8 mouse cellular contexts compared by ENCODE assay signal in the genomic region with DNA sequence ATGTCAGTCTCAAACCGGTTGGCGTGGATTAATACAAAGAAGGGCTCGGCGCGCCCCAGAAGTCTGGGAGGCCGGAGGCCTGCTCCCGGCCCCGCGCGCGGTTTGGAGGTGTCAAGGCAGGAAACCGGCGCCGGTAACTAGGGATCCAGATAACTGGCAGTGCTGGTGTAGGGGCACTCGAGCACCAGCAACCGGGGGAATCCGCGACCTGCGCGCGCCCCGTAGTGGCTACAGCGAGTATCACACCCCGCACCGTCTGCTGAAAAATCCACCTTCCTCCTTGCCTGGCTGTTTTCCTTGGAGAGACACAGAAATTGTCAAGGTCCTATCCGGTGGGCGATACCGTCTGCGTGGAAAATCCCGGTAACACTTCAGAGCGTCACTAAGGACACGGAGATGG. TPM values are rescaled to one million over a fixed set of nuclear protein-coding genes. Genes with fewer than 3 reads are reported as not detected.
DNase-seq lines count a peak whose midpoint lies in the region; ATAC-seq and TF ChIP-seq lines count a peak whose summit lies in the region.

No protein-coding gene starts in this region.

- peaks cover 20% of the 10 kb centered on the region for H3K4me1 ChIP-seq in embryonic facial prominence, embryonic 14.5 days (ENCODE audit: control insufficient read depth, insufficient read depth, low read length)
- H3K4me1 ChIP-seq in heart, embryonic 11.5 days (ENCODE audit: control insufficient read depth, insufficient read depth, low read length): peaks cover 44% of the 10 kb centered on the region
- peaks cover 24% of the 10 kb centered on the region for H3K4me1 ChIP-seq in kidney, embryonic 14.5 days (ENCODE audit: control insufficient read depth, insufficient read depth, low read length)
- H3K4me1 ChIP-seq in limb, embryonic 14.5 days (ENCODE audit: control insufficient read depth, insufficient read depth, low read length): peaks cover 21% of the 10 kb centered on the region
- peaks cover 31% of the 10 kb centered on the region for H3K4me1 ChIP-seq in midbrain, embryonic 16.5 days (ENCODE audit: control insufficient read depth, insufficient read depth, low read length)

- no peak overlapping the region for H3K9ac ChIP-seq in embryonic facial prominence, embryonic 14.5 days (ENCODE audit: low read depth, low read length)
- H3K9ac ChIP-seq in heart, embryonic 11.5 days (ENCODE audit: low read depth, low read length): no peak overlapping the region
- H3K9ac ChIP-seq in kidney, embryonic 14.5 days (ENCODE audit: low read depth, low read length): no peak overlapping the region
- H3K9ac ChIP-seq in limb, embryonic 14.5 days (ENCODE audit: low read depth, low read length, severe bottlenecking): no peak overlapping the region
- H3K9ac ChIP-seq in midbrain, embryonic 16.5 days (ENCODE audit: low read depth, low read length): peak overlapping the region; percentile 47; the same call in 1 of the 2 replicates

- H3K4me3 ChIP-seq in embryonic facial prominence, embryonic 14.5 days (ENCODE audit: low read depth, low read length): peak overlapping the region; percentile 20; the same call in 1 of the 2 replicates
- no peak overlapping the region for H3K4me3 ChIP-seq in heart, embryonic 11.5 days (ENCODE audit: low read depth, low read length)
- H3K4me3 ChIP-seq in kidney, embryonic 14.5 days (ENCODE audit: low read length): peak overlapping the region; percentile 14
- H3K4me3 ChIP-seq in limb, embryonic 14.5 days (replicated peaks; ENCODE audit: low read length): 0 out of 2 replicates have a peak overlapping the region, but pooled peaks have one; percentile 7
- no peak overlapping the region for H3K4me3 ChIP-seq in midbrain, embryonic 16.5 days (ENCODE audit: low read depth, low read length)

- peaks cover 100% of the 10 kb centered on the region for H3K27me3 ChIP-seq in embryonic facial prominence, embryonic 14.5 days (replicated peaks; ENCODE audit: control insufficient read depth, insufficient read depth, low read length)
- H3K27me3 ChIP-seq in heart, embryonic 11.5 days (ENCODE audit: control insufficient read depth, insufficient read depth, low read length): peaks cover 99% of the 10 kb centered on the region
- H3K27me3 ChIP-seq in kidney, embryonic 14.5 days (ENCODE audit: control insufficient read depth, insufficient read depth, low read length): peaks cover 99% of the 10 kb centered on the region
- peaks cover 97% of the 10 kb centered on the region for H3K27me3 ChIP-seq in limb, embryonic 14.5 days (ENCODE audit: control insufficient read depth, insufficient read depth, low read length)
- H3K27me3 ChIP-seq in midbrain, embryonic 16.5 days (ENCODE audit: control insufficient read depth, insufficient read depth, low read depth, low read length): peaks cover 85% of the 10 kb centered on the region

- no peaks in the 10 kb centered on the region for H3K9me3 ChIP-seq in embryonic facial prominence, embryonic 14.5 days (ENCODE audit: control insufficient read depth, low read length)
- H3K9me3 ChIP-seq in heart, embryonic 11.5 days (replicated peaks; ENCODE audit: control insufficient read depth, low read length): no peaks in the 10 kb centered on the region
- no peaks in the 10 kb centered on the region for H3K9me3 ChIP-seq in kidney, embryonic 14.5 days (ENCODE audit: control insufficient read depth, low read length)
- no peaks in the 10 kb centered on the region for H3K9me3 ChIP-seq in limb, embryonic 14.5 days (ENCODE audit: control insufficient read depth, low read length)
- H3K9me3 ChIP-seq in midbrain, embryonic 16.5 days (replicated peaks; ENCODE audit: control insufficient read depth, low read length, poor library complexity, severe bottlenecking): no peaks in the 10 kb centered on the region

- no peak overlapping the region for H3K27ac ChIP-seq in embryonic facial prominence, embryonic 14.5 days (replicated peaks; ENCODE audit: low read depth, low read length)
- H3K27ac ChIP-seq in heart, embryonic 11.5 days (ENCODE audit: low read depth, low read length): no peak overlapping the region
- H3K27ac ChIP-seq in kidney, embryonic 14.5 days (ENCODE audit: low read depth, low read length): no peak overlapping the region
- no peak overlapping the region for H3K27ac ChIP-seq in limb, embryonic 14.5 days (replicated peaks; ENCODE audit: low read depth, low read length)
- no peak overlapping the region for H3K27ac ChIP-seq in midbrain, embryonic 16.5 days (ENCODE audit: low read length)

- ATAC-seq in embryonic facial prominence, embryonic 14.5 days (ENCODE audit: low read depth): no peak
- no peak for ATAC-seq in heart, embryonic 11.5 days (replicated peaks; ENCODE audit: insufficient number of reproducible peaks, low FRiP score, low TSS enrichment)
- ATAC-seq in kidney, embryonic 14.5 days (ENCODE audit: low FRiP score, low TSS enrichment): no peak
- no peak for ATAC-seq in limb, embryonic 14.5 days (ENCODE audit: low FRiP score, low read depth)
- peak; percentile 22; the same call in 1 of the 2 replicates for ATAC-seq in midbrain, embryonic 16.5 days

- no peaks in the 10 kb centered on the region for H3K36me3 ChIP-seq in embryonic facial prominence, embryonic 14.5 days (ENCODE audit: control insufficient read depth, insufficient read depth, low read length)
- H3K36me3 ChIP-seq in heart, embryonic 11.5 days (ENCODE audit: control insufficient read depth, insufficient read depth, low read length): no peaks in the 10 kb centered on the region
- H3K36me3 ChIP-seq in kidney, embryonic 14.5 days (ENCODE audit: control insufficient read depth, insufficient read depth, low read length): no peaks in the 10 kb centered on the region
- no peaks in the 10 kb centered on the region for H3K36me3 ChIP-seq in limb, embryonic 14.5 days (ENCODE audit: control insufficient read depth, insufficient read depth, low read length)
- H3K36me3 ChIP-seq in midbrain, embryonic 16.5 days (ENCODE audit: control insufficient read depth, insufficient read depth, low read length): no peaks in the 10 kb centered on the region

- DNase-seq in A20 (ENCODE audit: low read depth, low spot score): peak; percentile 67
- peak; percentile 58 to 66 for DNase-seq in adrenal gland, postnatal 4 days (ENCODE audit: low spot score in 2 of 2)
- peak; percentile 67 for DNase-seq in embryonic facial prominence, embryonic 14.5 days (ENCODE audit: low spot score)
- DNase-seq in limb, embryonic 14.5 days (ENCODE audit: low spot score): peak; percentile 79
- peak; percentile 51 to 71 for DNase-seq in spleen, postnatal 14 days (ENCODE audit: low spot score in 2 of 2)

- WGBS in embryonic facial prominence, embryonic 14.5 days: under 1% methylated on average over 32 of the region's 32 CpGs
- WGBS in heart, embryonic 11.5 days (ENCODE audit: insufficient replicate concordance): under 1% methylated on average over 32 of the region's 32 CpGs
- under 1% methylated on average over 32 of the region's 32 CpGs for WGBS in kidney, embryonic 14.5 days
- WGBS in limb, embryonic 14.5 days: under 1% methylated on average over 32 of the region's 32 CpGs
- under 1% methylated on average over 32 of the region's 32 CpGs for WGBS in midbrain, embryonic 16.5 days

- no peak for TF ChIP-seq POLR2A in limb, embryonic 14.5 days (IDR thresholded peaks at IDR 0.05; ENCODE audit: borderline replicate concordance, extremely low read depth, insufficient read depth, insufficient read length)

- peak overlapping the region; percentile 45 for H3K4me2 ChIP-seq in embryonic facial prominence, embryonic 14.5 days (ENCODE audit: low read depth, low read length)
- peak overlapping the region; percentile 58 for H3K4me2 ChIP-seq in heart, embryonic 11.5 days
- no peak overlapping the region; the same call in 1 of the 2 replicates for H3K4me2 ChIP-seq in kidney, embryonic 14.5 days (replicated peaks; ENCODE audit: low read depth, low read length)
- H3K4me2 ChIP-seq in limb, embryonic 14.5 days (replicated peaks; ENCODE audit: low read depth, low read length, severe bottlenecking): peak overlapping the region; percentile 29
- H3K4me2 ChIP-seq in midbrain, embryonic 16.5 days (ENCODE audit: low read length): peak overlapping the region; percentile 48

RNA-seq across cellular contexts. Expression of gene Ddn, which starts 5.2 kb away (rescaled TPM):
- 1 to 10 TPM in 1 of 2 experiments, under 1 TPM in 1; 0.76 to 4.2 TPM for total RNA-seq in adrenal gland, postnatal 4 days (2021)
- polyA plus RNA-seq in embryonic facial prominence, embryonic 14.5 days (2014; fragmentation: Nextera tagmentation; extraction: Ambion mirVana): 0.07 TPM in 1 of 2 replicates, not detected in the other
- polyA plus RNA-seq in heart, embryonic 11.5 days (2014; fragmentation: Nextera tagmentation; extraction: Ambion mirVana): 0.11 and 0.25 TPM in 2 replicates
- polyA plus RNA-seq in kidney, embryonic 14.5 days (2014; fragmentation: Nextera tagmentation; extraction: Ambion mirVana): 1.4 TPM in 2 replicates
- 0.44 and 0.59 TPM in 2 replicates for polyA plus RNA-seq in limb, embryonic 14.5 days (2012; rRNA removed)
- polyA plus RNA-seq in limb, embryonic 14.5 days (2014; fragmentation: Nextera tagmentation; extraction: Ambion mirVana): 0.14 TPM in 1 of 2 replicates, not detected in the other
- polyA plus RNA-seq in midbrain, embryonic 16.5 days (2015; fragmentation: Nextera tagmentation; extraction: Ambion mirVana): 0.35 and 0.42 TPM in 2 replicates

RNA-seq across cellular contexts. Expression of gene Wnt1, which starts 14.4 kb away (rescaled TPM):
- total RNA-seq in adrenal gland, postnatal 4 days (2021): not detected
- 0.10 TPM in 1 of 2 replicates, not detected in the other for polyA plus RNA-seq in embryonic facial prominence, embryonic 14.5 days (2014; fragmentation: Nextera tagmentation; extraction: Ambion mirVana)
- not detected in 2 replicates for polyA plus RNA-seq in heart, embryonic 11.5 days (2014; fragmentation: Nextera tagmentation; extraction: Ambion mirVana)
- not detected in 2 replicates for polyA plus RNA-seq in kidney, embryonic 14.5 days (2014; fragmentation: Nextera tagmentation; extraction: Ambion mirVana)
- not detected in 2 replicates for polyA plus RNA-seq in limb, embryonic 14.5 days (2012; rRNA removed)
- 0.08 TPM in 1 of 2 replicates, not detected in the other for polyA plus RNA-seq in limb, embryonic 14.5 days (2014; fragmentation: Nextera tagmentation; extraction: Ambion mirVana)
- 1.2 and 1.3 TPM in 2 replicates for polyA plus RNA-seq in midbrain, embryonic 16.5 days (2015; fragmentation: Nextera tagmentation; extraction: Ambion mirVana)

RNA-seq across cellular contexts. Expression of gene Wnt10b, which starts 26.1 kb away (rescaled TPM):
- 1 to 10 TPM in 1 of 2 experiments, under 1 TPM in 1; 0.68 to 1.2 TPM for total RNA-seq in adrenal gland, postnatal 4 days (2021)
- 4.1 and 4.3 TPM in 2 replicates for polyA plus RNA-seq in embryonic facial prominence, embryonic 14.5 days (2014; fragmentation: Nextera tagmentation; extraction: Ambion mirVana)
- polyA plus RNA-seq in heart, embryonic 11.5 days (2014; fragmentation: Nextera tagmentation; extraction: Ambion mirVana): not detected in 2 replicates
- polyA plus RNA-seq in kidney, embryonic 14.5 days (2014; fragmentation: Nextera tagmentation; extraction: Ambion mirVana): not detected in 2 replicates
- 13.7 and 14.9 TPM in 2 replicates for polyA plus RNA-seq in limb, embryonic 14.5 days (2012; rRNA removed)
- 6.3 and 7.4 TPM in 2 replicates for polyA plus RNA-seq in limb, embryonic 14.5 days (2014; fragmentation: Nextera tagmentation; extraction: Ambion mirVana)
- polyA plus RNA-seq in midbrain, embryonic 16.5 days (2015; fragmentation: Nextera tagmentation; extraction: Ambion mirVana): not detected in 2 replicates

RNA-seq across cellular contexts. Expression of gene Prkag1, which starts 27.3 kb away (rescaled TPM):
- 10 to 100 TPM; 66.4 to 68.2 TPM for total RNA-seq in adrenal gland, postnatal 4 days (2021)
- polyA plus RNA-seq in embryonic facial prominence, embryonic 14.5 days (2014; fragmentation: Nextera tagmentation; extraction: Ambion mirVana): 71.7 and 80.6 TPM in 2 replicates
- polyA plus RNA-seq in heart, embryonic 11.5 days (2014; fragmentation: Nextera tagmentation; extraction: Ambion mirVana): 72.1 and 74.7 TPM in 2 replicates
- polyA plus RNA-seq in kidney, embryonic 14.5 days (2014; fragmentation: Nextera tagmentation; extraction: Ambion mirVana): 67.8 and 83.7 TPM in 2 replicates
- 93.1 and 93.7 TPM in 2 replicates for polyA plus RNA-seq in limb, embryonic 14.5 days (2012; rRNA removed)
- polyA plus RNA-seq in limb, embryonic 14.5 days (2014; fragmentation: Nextera tagmentation; extraction: Ambion mirVana): 81.3 and 82.3 TPM in 2 replicates
- polyA plus RNA-seq in midbrain, embryonic 16.5 days (2015; fragmentation: Nextera tagmentation; extraction: Ambion mirVana): 72.9 and 73.1 TPM in 2 replicates

RNA-seq across cellular contexts. Expression of gene Arf3, which starts 41.0 kb away (rescaled TPM):
- 100 to 1,000 TPM; 124 to 135 TPM for total RNA-seq in adrenal gland, postnatal 4 days (2021)
- polyA plus RNA-seq in embryonic facial prominence, embryonic 14.5 days (2014; fragmentation: Nextera tagmentation; extraction: Ambion mirVana): 33.9 and 34.8 TPM in 2 replicates
- 22.8 and 30.7 TPM in 2 replicates for polyA plus RNA-seq in heart, embryonic 11.5 days (2014; fragmentation: Nextera tagmentation; extraction: Ambion mirVana)
- polyA plus RNA-seq in kidney, embryonic 14.5 days (2014; fragmentation: Nextera tagmentation; extraction: Ambion mirVana): 29.8 and 39.7 TPM in 2 replicates
- 75.0 and 96.4 TPM in 2 replicates for polyA plus RNA-seq in limb, embryonic 14.5 days (2012; rRNA removed)
- 37.4 and 39.6 TPM in 2 replicates for polyA plus RNA-seq in limb, embryonic 14.5 days (2014; fragmentation: Nextera tagmentation; extraction: Ambion mirVana)
- polyA plus RNA-seq in midbrain, embryonic 16.5 days (2015; fragmentation: Nextera tagmentation; extraction: Ambion mirVana): 96.4 and 102 TPM in 2 replicates

Comparison
In these comparisons a context has a peak if more than half of its experiments do, and no peak if none do; other contexts are left out.
1. H3K4me3 ChIP-seq: peak in embryonic facial prominence, embryonic 14.5 days (single experiment), kidney, embryonic 14.5 days (single experiment) and limb, embryonic 14.5 days (single experiment); none in heart, embryonic 11.5 days (single experiment) and midbrain, embryonic 16.5 days (single experiment).
2. Peak in every context shown above with its lines, with median percentiles within 50 percentile points of each other: DNase-seq.